Mouse (Mus musculus) embryonic fibroblast, embryonic 13.5 days (primary cell): Measurements from ENCODE around the gene Plekhf1. TPM values are rescaled to one million over a fixed set of nuclear protein-coding genes. Genes with fewer than 3 reads are reported as not detected.

ENCODE experiments used
- H3K27ac ChIP-seq: 2 replicates; pipeline ENCODE4 v1.5.1; 2012; ENCODE audit warnings: low read length, control low read depth, inconsistent platforms; ENCODE audit not compliant: insufficient read depth
- H3K4me1 ChIP-seq: 2 replicates; pipeline ENCODE4 v1.6.1; 2011; ENCODE audit warnings: low read length; ENCODE audit not compliant: control insufficient read depth, insufficient read depth
- H3K4me3 ChIP-seq: 2 replicates; pipeline ENCODE4 v1.5.1; 2011; ENCODE audit warnings: mild to moderate bottlenecking, control low read depth, low read length; ENCODE audit not compliant: insufficient read depth
- CTCF ChIP-seq: IDR thresholded peaks from 2 replicates; pipeline ENCODE4 v1.5.1; 2011; ENCODE audit warnings: mild to moderate bottlenecking, control low read depth, low read length, moderate library complexity, borderline replicate concordance; ENCODE audit not compliant: insufficient read depth
- POLR2A ChIP-seq: IDR thresholded peaks from 2 replicates; pipeline ENCODE4 v1.6.1; 2011; ENCODE audit warnings: low read depth, mild to moderate bottlenecking, control low read depth, low read length, moderate library complexity
- polyA plus RNA-seq: library from polyadenylated mRNA; stranded (reverse); fragments of >200 nt; gene quantifications from 2 replicates; pipeline ENCODE4 v1.2.4, GENCODE M21; 2011; ENCODE audit warnings: low read depth; ENCODE audit not compliant: missing spikeins, insufficient read length

Plekhf1 gene
- polyA plus RNA-seq, 1 experiment, result 11.9 TPM

- no peak overlapping the region for H3K27ac ChIP-seq
- no peak for TF ChIP-seq POLR2A
- TF ChIP-seq CTCF, result no peak
- no peak overlapping the region for H3K4me3 ChIP-seq
- H3K4me1 ChIP-seq, result no peaks in the 10 kb centered on the region
Observed at GRCm38 (mm10) chr7:38251494-38252216, 23.8 kb upstream of the Plekhf1 start.

GRCm38 (mm10) chr7:38242417-38242816, 14.6 kb upstream of the Plekhf1 start:
- H3K27ac ChIP-seq, result no peak overlapping the region
- H3K4me1 ChIP-seq, result no peaks in the 10 kb centered on the region
- no peak overlapping the region for H3K4me3 ChIP-seq
- TF ChIP-seq CTCF, result no peak
- TF ChIP-seq POLR2A, result no peak

- Histone ChIP-seq H3K4me3 (no peak overlapping the region), H3K4me1 (0 out of 2 replicates have a peak, but pooled peaks cover 2% of the 10 kb centered on the region), H3K27ac (no peak overlapping the region)
- no peak for TF ChIP-seq CTCF
Observed at GRCm38 (mm10) chr7:38237140-38237539, 9.3 kb upstream of the Plekhf1 start.

GRCm38 (mm10) chr7:38236400-38237105, 8.7 kb upstream of the Plekhf1 start:
- no peak overlapping the region for H3K27ac ChIP-seq
- 0 out of 2 replicates have a peak, but pooled peaks cover 2% of the 10 kb centered on the region for H3K4me1 ChIP-seq
- no peak overlapping the region for H3K4me3 ChIP-seq
- TF ChIP-seq POLR2A (no peak), CTCF (no peak)

GRCm38 (mm10) chr7:38230285-38230684, 2.5 kb upstream of the Plekhf1 start:
- peaks cover 9% of the 10 kb centered on the region for H3K4me1 ChIP-seq
- TF ChIP-seq CTCF (no peak), POLR2A (peak; percentile 61; the same call in 1 of the 2 replicates)
- peak overlapping the region; percentile 97 for H3K27ac ChIP-seq
- H3K4me3 ChIP-seq, result no peak overlapping the region

GRCm38 (mm10) chr7:38228329-38228728, 513 bp upstream of the Plekhf1 start:
- H3K27ac ChIP-seq, result peak overlapping the region; percentile 67
- TF ChIP-seq POLR2A, result no peak
- TF ChIP-seq CTCF, result no peak
- peaks cover 11% of the 10 kb centered on the region for H3K4me1 ChIP-seq
- no peak overlapping the region for H3K4me3 ChIP-seq

- Histone ChIP-seq H3K4me1 (peaks cover 9% of the 10 kb centered on the region), H3K27ac (peak overlapping the region; percentile 87), H3K4me3 (peak overlapping the region; percentile 78)
- no peak for TF ChIP-seq CTCF
- peak; percentile 72 for TF ChIP-seq POLR2A
Observed at GRCm38 (mm10) chr7:38227181-38227899, 476 bp downstream of the Plekhf1 start.

GRCm38 (mm10) chr7:38226226-38226625, 1.6 kb downstream of the Plekhf1 start:
- peak overlapping the region; percentile 87 for H3K27ac ChIP-seq
- peak overlapping the region; percentile 78 for H3K4me3 ChIP-seq
- no peak for TF ChIP-seq CTCF
- no peak for TF ChIP-seq POLR2A
- H3K4me1 ChIP-seq, result peaks cover 9% of the 10 kb centered on the region

- Histone ChIP-seq H3K4me1 (peaks cover 7% of the 10 kb centered on the region), H3K4me3 (no peak overlapping the region; the same call in 1 of the 2 replicates), H3K27ac (no peak overlapping the region)
- no peak for TF ChIP-seq CTCF
- no peak for TF ChIP-seq POLR2A
Observed at GRCm38 (mm10) chr7:38224577-38225369, 3.0 kb downstream of the Plekhf1 start.
